Mouse (Mus musculus) mature B cell (primary cell): ENCODE measurements around the gene Lhfp.
"Not testable (repeated sequence)": the region's sequence is repeated elsewhere in the genome, so short reads cannot be mapped to it uniquely, and the experiment has no call there.

Source experiments
- in situ Hi-C: fragments of 300-500 bp; cut with MboI; formaldehyde crosslinking; loops from 2 replicates; pipeline ENCODE4 v1.14.3; 2019

Gene Lhfp

DNA sequence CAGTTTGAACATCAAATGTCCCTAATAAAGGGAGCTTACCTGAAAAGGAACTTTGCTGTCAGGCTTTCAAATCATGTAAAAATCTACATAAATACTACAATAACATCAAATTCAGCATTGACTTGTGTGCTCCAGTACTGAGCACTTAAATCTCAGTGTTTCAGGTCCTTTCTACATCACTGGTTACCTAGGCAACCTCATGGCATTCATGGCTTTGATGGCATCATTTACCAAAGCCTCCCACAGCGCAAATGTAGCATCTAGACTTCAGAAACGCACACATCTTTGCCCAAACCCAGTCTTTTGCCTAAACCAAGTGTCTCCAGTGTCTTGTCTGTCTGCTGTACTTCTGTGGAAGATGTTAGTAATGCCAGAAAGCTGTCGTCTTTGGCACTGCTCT is 225.7 kb downstream of the Lhfp start:
- in situ Hi-C loops = loop anchor here (25.0 kb wide), 1 partner anchor 1030 kb away; no protein-coding TSS in a partner anchor

DNA sequence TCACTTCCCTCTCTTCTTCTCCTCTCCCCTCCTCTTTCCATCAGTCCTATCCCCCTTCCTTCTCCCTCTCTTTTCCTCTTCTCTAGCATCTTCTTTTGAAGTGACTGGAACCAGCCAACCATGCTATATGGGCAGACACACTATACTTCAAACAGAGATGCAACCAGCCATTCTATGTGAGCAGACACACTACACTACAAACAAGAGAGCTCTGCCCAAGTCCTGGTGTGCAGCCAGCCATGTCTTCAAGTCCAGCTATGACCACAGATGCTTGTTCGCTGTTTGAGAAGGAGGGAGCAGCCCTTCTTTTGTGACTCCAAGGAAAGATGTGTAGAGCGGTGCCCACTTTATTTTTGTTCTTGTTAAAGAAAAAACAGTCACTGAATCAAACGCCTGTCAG is 231.9 kb downstream of the Lhfp start:
- in situ Hi-C loops = loop anchor here (25.0 kb wide), 1 partner anchor 1036 kb away; no protein-coding TSS in a partner anchor

DNA sequence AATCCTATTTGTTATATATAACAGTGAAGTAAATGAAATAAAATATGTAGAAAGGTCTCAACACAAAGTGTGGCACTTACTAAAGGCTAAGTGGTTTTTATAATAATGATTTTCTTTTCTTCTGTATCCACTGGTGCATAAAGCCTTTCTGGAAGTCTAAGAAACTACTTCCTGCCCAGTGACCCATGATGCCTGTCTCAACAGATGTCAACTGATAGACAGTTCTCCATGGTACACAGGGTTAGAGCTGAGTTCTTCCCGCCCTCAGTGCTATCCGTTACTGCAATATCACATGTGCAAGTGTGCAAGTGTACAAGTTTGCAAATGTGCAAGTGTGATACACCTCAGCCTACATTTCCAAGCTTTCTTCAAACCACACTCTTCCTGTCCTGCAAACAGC is 236.7 kb downstream of the Lhfp start:
- in situ Hi-C loops = no loop called here

DNA sequence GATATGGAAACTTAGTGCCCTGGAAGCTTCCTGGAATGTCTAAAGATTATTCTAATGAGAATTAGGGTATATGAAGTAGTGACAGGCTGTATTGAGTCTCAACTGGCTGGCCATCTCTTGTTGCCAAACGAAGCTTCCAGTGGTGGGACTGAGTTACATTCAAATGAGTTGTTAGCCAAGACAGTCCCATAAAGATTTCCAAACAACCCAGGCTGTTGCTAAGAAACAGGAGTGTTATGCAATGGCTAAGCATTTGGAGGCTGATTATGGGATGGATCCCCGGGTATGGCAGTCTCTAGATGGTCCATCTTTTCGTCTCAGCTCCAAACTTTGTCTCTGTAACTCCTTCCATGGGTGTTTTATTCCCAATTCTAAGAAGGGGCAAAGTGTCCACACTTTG is 240.7 kb downstream of the Lhfp start:
- in situ Hi-C loops = not testable (repeated sequence)

DNA sequence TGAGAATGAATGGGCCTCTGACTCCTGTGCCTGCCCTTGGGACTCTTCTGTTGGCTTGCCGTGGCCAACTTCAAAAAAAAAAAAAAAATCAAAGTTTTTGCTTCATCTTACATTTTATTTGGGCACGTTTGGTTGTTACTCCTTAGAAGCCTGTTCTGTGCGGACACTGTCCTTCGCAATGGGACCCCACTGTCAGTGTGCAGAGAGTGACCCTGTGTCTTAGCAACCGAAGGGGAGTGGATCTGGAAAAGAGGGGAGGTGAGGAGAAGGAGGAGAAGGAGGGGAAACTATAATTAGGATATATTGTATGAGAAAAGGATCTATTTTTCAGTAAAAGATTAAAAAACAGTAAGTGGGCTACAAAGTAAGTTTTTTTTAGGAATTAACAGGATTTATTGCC is 242.7 kb downstream of the Lhfp start:
- in situ Hi-C loops = no loop called here

DNA sequence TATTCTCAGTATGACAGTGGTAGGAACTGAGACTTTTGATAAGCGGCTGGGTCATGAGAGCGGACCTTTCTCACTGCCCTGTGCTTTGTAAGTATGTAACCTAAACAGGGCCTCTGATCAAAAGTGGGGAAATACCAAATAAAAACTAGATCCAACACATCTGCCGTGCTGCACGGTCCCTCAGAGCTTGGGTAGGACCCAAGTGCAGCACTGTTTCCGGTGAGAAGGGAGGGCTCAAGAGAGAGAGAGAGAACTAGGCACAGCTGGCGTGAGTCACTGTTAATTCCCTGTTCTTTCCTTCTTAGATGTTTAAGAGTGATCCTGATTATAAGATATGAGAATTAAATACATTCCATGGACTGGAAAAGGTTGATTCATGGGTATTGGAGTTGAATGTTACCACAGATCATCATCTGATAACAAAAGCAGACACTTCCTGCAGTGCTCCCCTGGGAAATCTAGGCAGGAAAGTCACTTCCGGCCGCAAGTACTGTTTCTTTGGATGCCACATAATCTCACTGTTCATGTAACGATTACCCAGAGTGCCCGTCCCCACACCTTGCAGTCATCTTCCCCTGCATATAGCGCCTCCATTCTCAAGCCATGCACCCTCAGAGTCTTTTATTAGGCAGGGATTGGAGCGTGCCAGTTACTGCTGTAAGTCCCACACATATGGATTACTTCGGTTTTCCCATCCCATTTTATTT is 243.3 kb downstream of the Lhfp start:
- in situ Hi-C loops = no loop called here

DNA sequence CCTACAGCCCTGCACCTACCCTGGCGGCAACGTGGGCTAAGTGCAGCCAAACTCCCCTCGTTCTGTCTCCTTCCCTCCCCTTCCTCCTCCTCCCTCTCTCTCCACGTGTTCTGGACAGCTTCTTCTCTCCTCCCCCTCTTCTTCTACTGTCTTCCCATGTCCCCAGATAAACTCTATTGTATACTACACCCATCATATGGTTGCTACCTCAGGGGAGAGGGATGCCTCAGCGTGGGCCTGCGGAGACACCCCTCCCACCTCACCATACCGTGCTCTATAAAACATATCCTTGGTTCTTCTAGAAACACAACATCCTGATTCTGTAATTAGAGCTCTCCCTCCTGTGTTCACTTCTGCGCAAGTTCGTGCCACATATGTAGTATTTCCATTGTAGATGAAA is 247.3 kb downstream of the Lhfp start:
- in situ Hi-C loops = no loop called here

DNA sequence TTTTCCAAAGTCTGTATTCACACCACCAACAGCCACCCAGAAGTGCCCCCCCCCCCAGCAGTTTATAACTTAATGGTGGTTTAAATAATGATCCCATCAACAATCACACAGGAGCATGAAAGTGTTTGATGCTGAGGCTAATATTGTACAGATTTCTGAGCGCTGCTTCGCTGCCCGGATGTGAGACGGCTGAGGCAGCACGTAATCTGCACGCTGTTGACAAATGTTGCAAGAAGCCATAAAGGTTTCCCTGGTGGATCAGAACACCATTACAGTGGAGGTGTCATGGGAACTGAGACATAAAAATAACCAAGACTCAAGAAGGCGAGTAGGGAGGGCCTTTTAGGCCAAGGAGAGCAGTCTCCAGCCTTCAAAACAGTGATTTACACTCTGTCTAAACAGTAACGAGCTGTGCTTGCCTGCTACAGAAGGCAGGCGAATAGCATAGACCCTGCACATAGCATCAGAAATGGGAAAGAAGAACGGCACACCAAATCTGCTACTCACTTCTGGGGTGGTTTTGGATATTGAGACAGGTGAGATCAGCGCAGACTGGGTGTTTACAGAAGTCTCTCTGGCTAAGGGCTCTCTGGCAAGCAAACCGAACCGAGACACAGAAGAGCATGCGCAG is 248.4 kb downstream of the Lhfp start:
- in situ Hi-C loops = no loop called here

DNA sequence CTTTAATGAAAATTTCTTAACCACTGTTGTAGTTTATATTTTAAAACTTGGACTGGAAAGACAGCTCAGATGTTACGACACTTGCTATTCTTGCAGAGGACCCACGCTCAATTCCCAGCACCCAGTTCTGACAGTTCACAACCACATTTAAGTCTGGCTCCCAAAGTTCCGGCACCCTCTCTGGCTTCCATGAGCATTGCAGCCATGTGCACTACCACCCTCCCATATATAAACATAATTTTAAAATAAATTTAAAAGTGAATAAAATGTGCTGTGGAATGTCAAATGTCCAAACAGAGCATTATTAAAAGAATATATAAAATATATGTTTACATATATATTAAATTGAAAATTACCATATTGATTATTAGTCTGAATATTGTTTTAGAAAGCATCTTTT is 249.9 kb downstream of the Lhfp start:
- in situ Hi-C loops = no loop called here

DNA sequence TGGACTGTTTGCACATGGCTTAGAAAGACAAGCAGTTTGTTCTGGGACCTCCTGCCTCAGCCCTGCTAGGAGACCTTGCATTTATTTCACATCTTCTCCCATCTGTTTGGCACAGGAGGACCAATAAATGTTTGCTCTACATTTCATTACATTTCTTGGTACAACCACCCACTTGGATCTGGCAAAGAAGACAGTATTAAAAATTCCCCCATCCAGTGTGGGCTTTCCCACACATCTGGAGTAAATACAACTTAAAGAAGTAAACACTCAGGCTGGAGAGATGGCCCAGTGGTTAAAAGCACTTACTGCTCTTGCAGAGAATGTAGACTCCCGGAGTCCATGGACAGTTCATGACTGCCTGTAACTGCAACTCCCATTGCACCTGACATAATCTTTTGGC is 250.6 kb downstream of the Lhfp start:
- in situ Hi-C loops = no loop called here

DNA sequence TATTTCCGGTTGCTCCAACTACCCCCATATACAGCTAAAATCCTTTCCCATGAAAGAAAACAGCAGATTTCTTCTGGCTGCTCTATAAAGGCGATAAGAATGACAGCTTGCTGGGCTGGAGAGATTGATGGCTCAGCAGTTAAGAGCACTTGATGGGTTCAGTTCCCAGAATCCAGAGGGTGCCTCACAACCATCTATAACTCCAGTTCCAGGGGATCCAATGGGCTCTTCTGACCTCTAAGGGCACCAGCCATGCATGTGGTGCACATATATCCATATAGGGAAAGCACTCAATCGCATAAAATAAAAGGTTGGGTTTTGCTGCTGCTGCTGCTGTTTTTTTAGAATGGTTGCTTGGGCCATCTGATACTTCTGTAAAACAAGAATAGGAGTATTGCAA is 251.1 kb downstream of the Lhfp start:
- in situ Hi-C loops = no loop called here

DNA sequence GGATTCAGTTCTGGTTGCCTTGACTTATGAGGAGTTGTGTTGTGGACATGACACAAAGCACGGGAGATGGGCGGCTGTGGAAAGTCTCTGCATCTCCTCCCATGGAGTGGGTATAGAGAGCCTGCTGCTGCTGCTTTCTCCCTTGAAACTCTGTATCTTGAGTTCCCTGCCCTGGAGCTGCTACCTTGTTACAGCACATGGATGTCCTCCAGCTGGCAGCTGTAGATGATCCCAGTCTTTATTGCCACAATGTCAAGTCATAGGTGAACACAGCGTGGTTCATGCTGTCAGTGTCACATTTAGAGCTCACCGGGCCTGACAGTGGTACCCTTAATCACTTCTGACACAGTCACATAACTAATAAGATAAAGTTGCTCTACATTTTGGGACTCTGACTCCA is 251.7 kb downstream of the Lhfp start:
- in situ Hi-C loops = no loop called here

DNA sequence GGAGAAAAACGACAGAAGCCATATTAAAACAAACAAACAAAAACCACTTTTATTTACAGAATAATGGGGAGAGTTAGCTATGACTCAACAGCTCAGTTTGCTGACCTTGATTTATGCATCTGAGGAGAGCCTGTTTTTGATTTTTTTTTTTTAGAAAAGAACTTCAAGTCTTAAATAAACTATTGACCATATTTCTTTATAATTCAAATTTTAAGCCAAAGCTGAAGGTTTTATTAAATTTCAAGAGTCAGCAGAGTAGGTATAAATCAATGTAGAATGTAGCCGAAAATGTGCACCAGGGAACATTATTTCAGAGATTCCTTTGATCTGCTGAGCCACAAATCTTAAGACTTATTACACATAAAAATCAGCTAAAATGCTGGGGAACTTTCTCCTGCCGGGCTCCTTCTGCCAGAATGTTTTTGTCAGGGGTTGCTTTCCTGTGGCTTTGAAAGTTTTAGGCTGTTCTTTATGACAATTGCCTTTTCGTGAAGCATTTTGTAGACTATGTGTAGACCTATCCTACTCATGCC is 252.6 kb downstream of the Lhfp start:
- in situ Hi-C loops = no loop called here

DNA sequence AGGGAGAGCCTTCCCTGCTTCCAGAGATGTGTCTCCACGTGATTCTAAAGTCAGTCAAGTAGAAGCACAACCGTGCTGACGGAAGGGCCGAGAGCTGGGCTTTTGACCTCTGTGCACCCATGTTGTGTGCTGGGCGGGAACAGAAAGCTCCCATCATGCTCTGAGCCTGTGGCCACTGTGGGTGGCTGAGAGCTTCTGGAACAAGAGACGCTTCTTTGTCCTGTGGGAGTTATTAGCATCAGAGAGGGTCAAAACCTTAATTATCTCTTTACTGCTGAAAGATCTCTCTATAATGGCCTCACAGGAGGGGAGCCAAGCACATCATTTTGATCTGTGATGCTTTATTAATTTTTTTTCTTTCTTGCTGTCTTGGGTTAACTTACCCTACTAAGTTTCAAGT is 253.5 kb downstream of the Lhfp start:
- in situ Hi-C loops = no loop called here

DNA sequence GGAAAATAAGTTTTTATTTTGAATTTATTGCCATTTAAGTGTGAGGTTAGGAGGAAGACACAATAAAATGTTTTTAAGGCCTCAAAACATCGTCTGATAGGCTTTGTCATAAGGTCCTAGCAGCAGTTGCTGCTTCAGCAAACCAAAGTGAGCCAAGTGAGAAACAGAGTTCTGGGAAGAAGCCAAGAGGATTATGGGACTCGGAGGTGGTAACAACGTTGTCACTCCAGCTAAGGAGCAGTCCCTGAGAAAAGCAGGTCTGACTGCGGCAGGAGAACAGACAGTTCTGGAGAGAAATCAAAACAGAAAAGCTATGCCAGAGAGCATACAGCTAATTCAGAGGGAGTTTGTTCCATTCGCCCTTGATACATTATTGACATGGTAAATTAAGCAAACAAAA is 260.5 kb downstream of the Lhfp start:
- in situ Hi-C loops = no loop called here

DNA sequence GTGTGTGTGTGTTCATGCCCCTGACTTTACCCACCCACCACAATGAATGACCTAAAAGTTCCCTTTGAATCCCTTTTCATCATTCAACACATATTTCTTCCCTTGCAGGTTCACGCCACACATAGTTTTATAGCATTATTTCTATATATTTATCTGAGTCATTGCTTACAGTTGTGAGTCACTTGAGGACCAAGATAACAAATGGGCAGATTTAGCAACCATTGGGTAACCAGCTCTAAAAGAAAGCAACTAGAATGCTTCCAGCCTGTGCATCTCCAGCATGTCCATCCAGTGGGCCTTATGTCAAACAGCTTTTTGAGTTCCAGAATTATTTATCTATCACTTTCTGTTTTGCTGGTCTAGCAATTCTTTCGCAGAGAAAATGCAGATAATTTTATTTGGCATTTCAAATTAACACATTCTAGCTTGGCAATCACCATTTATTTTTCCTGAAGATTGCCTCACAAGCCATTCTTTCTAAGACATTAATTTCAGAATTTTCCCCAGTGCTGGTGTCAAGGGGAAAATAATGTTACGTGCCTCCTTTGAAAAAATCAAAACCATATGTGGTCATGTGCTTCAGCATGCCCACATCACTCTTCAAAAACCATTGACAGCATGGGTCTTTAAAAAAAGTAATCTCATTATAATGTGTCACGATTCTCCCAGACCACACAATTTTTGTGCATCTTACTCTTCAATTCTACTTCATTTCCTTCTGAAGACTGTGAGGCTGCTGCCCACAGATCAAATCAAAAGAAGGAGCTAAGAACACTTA is 263.0 kb downstream of the Lhfp start:
- in situ Hi-C loops = no loop called here

DNA sequence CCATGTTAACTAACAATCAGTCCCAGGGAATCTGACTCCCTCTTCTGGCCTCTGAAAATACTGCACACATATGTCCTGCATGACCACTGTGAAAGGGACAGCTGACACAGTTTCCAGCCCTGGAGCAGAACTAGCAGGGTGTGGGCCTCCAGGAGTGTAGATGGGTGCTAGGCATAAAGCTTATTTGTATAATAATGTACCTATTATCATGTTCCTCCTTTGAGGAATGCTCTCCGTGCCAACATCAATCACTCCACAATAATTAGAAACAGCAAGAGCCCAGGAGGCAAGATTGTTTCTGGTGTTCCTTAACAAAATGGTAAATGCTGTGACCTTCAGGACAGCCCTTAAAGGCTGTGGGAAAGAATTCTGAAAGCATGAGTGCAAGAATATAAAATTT is 264.5 kb downstream of the Lhfp start:
- in situ Hi-C loops = no loop called here

DNA sequence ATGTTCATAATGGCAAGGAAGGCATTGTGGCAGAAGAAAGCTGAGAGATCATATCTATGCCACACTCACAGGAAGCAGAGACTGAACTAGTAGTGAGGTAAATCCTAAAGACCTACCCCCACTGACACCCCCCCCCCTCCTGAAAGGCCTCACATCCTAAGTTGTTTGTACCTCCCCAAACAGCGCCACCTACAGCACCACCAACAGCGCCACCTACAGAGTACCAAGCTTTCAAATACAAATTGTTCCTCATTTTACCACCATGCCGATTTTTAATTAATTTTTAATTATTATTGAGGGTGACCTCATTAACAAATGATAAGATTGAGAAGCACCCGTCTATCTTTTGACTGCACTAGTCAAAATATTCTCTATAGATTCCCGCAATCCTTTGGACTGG is 267.3 kb downstream of the Lhfp start:
- in situ Hi-C loops = no loop called here

DNA sequence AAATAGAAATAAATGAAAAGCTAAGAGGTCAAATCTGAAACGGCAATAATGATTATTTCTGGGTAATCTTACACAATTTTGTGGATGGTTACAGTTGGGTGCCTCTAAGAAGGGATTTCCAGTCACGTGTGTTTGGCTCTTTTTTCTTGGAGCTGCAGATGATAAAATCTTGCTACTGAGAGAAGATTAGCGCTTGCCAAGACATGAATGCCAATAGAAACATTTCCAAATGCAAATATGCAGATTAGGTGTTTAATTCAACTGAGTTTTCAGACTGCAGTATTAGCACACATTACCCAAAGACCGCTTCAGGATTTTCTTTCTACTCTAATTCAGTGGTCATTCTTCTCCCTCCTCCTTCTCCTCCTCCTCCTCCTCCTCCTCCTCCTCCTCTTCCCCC is 268.8 kb downstream of the Lhfp start:
- in situ Hi-C loops = no loop called here

DNA sequence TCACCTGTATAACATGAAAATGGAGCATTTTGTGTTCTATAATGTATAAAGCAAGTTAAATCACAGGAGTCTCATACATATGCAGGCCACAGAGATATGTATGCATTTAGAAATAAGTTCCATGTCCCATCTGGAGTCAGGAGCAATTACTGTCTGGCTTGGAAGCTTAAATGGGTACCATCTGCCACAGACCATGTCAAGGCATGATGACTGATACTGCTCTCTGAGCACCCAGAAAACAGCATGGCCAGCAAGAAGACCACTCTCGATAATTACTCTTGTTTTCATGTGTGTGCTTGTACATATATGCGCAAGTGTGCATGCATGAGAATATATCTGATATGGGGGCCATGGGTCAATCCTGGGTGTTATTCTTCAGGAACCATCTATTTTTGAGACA is 269.3 kb downstream of the Lhfp start:
- in situ Hi-C loops = no loop called here
